Mouse (Mus musculus): ENCODE measurements around the gene Fam69a. TPM values are rescaled to one million over a fixed set of nuclear protein-coding genes. Genes with fewer than 3 reads are reported as not detected.

Fam69a gene
- polyA plus RNA-seq, 1 experiment from 2014 or later, result 23.6 TPM

DNA sequence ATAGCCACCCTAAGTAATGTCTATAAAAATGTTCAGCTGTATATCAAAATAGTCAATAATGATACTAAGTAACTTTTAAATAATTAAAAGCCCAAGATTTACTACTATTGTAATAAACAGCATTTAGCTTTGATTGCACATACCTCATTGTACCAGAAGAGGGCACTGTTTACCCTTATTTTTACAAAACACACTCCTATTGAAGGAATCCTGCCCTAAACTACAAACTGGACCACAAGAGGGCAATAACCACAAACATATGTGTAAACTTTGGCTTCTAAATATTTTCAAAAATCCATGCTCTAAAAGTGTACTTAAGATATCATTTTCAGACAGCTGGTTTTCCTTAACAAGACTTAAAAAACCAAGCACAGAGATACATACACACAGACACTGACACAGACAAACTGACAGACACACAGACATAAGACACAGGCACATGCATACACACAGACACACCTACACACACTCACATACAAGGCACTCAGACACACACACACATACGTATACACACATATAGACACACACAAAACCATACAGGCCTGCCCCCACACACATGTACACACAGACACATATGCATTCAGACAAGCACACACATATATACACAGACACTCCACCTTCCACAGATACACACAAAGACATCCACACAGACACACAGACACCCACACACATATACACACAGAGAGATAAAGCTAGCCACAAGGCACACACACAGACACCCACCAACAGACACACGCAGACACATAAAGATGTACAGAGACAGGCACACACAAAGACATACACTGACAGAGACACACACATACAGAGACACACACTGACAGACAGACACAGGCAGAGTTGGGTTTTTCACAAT is 65.3 kb downstream of the Fam69a start:
- Histone ChIP-seq H3K4me2 (ENCODE audit: low read length) (no peak overlapping the region), H3K4me3 (replicated peaks; ENCODE audit: low read depth, low read length) (no peak overlapping the region), H3K9me3 (replicated peaks; ENCODE audit: low read length) (no peaks in the 10 kb centered on the region), H3K4me1 (replicated peaks; ENCODE audit: insufficient read depth, low read length) (no peaks in the 10 kb centered on the region), H3K36me3 (ENCODE audit: insufficient read depth, low read length) (no peaks in the 10 kb centered on the region), H3K27ac (no peak overlapping the region), H3K27me3 (ENCODE audit: insufficient read depth, low read length) (no peaks in the 10 kb centered on the region), H3K9ac (ENCODE audit: low read depth, low read length) (no peak overlapping the region)
- TF ChIP-seq CTCF (IDR thresholded peaks at IDR 0.05; ENCODE audit: low read depth), result peak; percentile 99
- 0 out of 2 replicates have a peak, but pooled peaks have one; percentile 43 for ATAC-seq (replicated peaks; ENCODE audit: low FRiP score, low read depth)
- peak; percentile 94 for DNase-seq (ENCODE audit: low spot score)
- 72% methylated on average over 2 of the region's 2 CpGs for WGBS

DNA sequence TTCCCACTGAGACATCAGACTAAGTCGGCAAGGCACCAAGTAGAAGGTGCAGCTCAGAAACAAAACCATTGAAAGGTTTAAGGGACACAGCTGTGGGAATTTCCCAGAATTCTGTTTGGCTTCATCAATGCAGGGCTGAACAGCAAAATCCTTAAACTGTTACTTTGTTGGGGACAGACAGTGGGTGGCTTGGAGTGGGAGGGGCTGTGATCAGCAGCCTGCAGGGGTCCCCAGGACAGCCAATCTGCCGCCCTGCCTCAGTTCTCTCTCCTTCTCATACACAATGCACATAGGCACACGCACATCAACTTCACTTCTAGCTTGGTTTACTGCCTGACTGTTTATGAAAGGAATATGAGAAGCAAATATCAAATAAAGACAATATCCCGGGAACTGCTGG is 71.6 kb downstream of the Fam69a start:
- no peak overlapping the region for H3K4me2 ChIP-seq (ENCODE audit: low read length)
- H3K9ac ChIP-seq (ENCODE audit: low read depth, low read length), result no peak overlapping the region
- H3K36me3 ChIP-seq (ENCODE audit: insufficient read depth, low read length), result no peaks in the 10 kb centered on the region
- H3K4me1 ChIP-seq (replicated peaks; ENCODE audit: insufficient read depth, low read length), result no peaks in the 10 kb centered on the region
- no peaks in the 10 kb centered on the region for H3K9me3 ChIP-seq (replicated peaks; ENCODE audit: low read length)
- ATAC-seq (replicated peaks; ENCODE audit: low FRiP score, low read depth), result no peak
- no peaks in the 10 kb centered on the region for H3K27me3 ChIP-seq (ENCODE audit: insufficient read depth, low read length)
- H3K27ac ChIP-seq, result no peak overlapping the region
- H3K4me3 ChIP-seq (replicated peaks; ENCODE audit: low read depth, low read length), result no peak overlapping the region
- WGBS, result 44% methylated on average over 4 of the region's 4 CpGs
- DNase-seq (ENCODE audit: low spot score), result no peak
- no peak for TF ChIP-seq CTCF (IDR thresholded peaks at IDR 0.05; ENCODE audit: low read depth)

DNA sequence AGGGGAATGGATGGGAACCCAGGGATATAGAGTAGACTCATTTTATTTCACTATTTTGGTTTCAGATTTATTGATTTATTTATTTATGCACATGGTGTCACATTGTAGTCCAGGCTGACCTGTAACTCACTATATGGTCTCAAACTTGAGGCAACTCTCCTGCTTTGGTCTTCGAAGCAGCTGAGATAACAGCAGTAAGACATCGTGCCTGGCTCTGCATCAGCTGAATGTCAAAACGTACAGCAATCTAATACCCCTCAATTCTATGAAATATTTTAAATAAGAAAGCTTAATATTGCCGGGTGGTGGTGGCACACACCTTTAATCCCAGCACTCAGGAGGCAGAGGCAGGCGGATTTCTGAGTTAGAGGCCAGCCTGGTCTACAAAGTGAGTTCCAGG is 75.9 kb downstream of the Fam69a start:
- no peak for ATAC-seq (replicated peaks; ENCODE audit: low FRiP score, low read depth)
- H3K36me3 ChIP-seq (ENCODE audit: insufficient read depth, low read length), result peaks cover 25% of the 10 kb centered on the region
- TF ChIP-seq CTCF (IDR thresholded peaks at IDR 0.05; ENCODE audit: low read depth), result no peak

DNA sequence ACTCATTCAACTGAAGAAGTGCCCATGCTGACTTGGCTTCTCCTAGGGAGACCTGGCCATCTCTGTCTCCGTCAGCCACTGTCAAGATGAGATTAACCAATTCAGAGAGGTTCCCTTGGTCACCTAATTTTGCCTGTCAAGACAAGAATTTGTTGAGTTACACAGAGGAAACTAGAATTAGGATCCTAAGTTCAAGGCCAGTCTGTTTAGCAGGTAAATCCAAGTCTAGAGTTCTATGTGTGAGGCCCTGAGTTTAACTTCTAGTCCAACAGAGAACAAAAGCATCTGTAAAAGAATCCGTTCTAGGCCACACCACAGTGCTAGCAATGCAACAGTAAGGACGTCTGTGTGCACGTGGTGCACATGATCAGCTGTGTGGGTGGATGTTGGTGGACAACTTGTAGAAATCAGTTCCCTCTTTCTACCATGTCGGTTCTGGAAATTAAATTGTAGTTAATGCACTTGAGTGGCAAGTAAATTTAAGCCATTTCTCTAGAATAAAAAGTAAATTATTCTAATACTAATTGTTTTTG is 76.7 kb downstream of the Fam69a start:
- no peak overlapping the region for H3K27ac ChIP-seq
- TF ChIP-seq CTCF (IDR thresholded peaks at IDR 0.05; ENCODE audit: low read depth), result no peak
- H3K4me1 ChIP-seq (replicated peaks; ENCODE audit: insufficient read depth, low read length), result no peaks in the 10 kb centered on the region
- H3K9ac ChIP-seq (ENCODE audit: low read depth, low read length), result no peak overlapping the region
- DNase-seq (ENCODE audit: low spot score) (no peak), ATAC-seq (replicated peaks; ENCODE audit: low FRiP score, low read depth) (no peak)
- H3K9me3 ChIP-seq (replicated peaks; ENCODE audit: low read length), result no peaks in the 10 kb centered on the region
- H3K4me3 ChIP-seq (replicated peaks; ENCODE audit: low read depth, low read length), result no peak overlapping the region
- peaks cover 29% of the 10 kb centered on the region for H3K36me3 ChIP-seq (ENCODE audit: insufficient read depth, low read length)
- 69% methylated on average over 5 of the region's 5 CpGs for WGBS
- H3K4me2 ChIP-seq (ENCODE audit: low read length), result no peak overlapping the region
- H3K27me3 ChIP-seq (ENCODE audit: insufficient read depth, low read length), result no peaks in the 10 kb centered on the region

More for the DNA sequence above, 75.9 kb downstream of the Fam69a start:
- H3K27me3 ChIP-seq (ENCODE audit: insufficient read depth, low read length), result no peaks in the 10 kb centered on the region
- H3K27ac ChIP-seq, result no peak overlapping the region
- DNase-seq (ENCODE audit: low spot score), result no peak
- H3K4me1 ChIP-seq (replicated peaks; ENCODE audit: insufficient read depth, low read length), result no peaks in the 10 kb centered on the region
- no peak overlapping the region for H3K4me3 ChIP-seq (replicated peaks; ENCODE audit: low read depth, low read length)
- H3K4me2 ChIP-seq (ENCODE audit: low read length), result no peak overlapping the region
- WGBS, result 88% methylated on average over 5 of the region's 5 CpGs
- H3K9me3 ChIP-seq (replicated peaks; ENCODE audit: low read length), result no peaks in the 10 kb centered on the region
- H3K9ac ChIP-seq (ENCODE audit: low read depth, low read length), result no peak overlapping the region

DNA sequence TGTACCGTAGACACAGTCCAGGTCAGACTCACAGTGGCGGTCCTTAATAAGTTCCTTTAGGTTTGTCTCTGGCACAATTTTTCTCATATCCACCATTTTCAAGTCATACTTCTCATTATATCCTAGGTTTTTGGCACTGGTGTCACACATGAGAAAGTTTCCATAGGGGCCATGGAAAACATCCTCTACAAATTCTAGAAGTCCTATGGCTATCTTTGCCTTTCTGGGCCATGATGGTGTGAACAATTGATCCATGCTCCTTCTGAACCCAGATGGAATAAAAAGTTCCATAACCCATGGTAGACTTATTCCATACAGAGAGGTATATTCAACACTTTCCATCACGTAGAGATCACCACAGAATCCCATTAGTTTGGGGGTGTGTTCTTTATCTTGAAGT is 77.2 kb downstream of the Fam69a start:
- Histone ChIP-seq H3K27me3 (ENCODE audit: insufficient read depth, low read length) (no peaks in the 10 kb centered on the region), H3K9me3 (replicated peaks; ENCODE audit: low read length) (no peaks in the 10 kb centered on the region), H3K27ac (no peak overlapping the region), H3K4me2 (ENCODE audit: low read length) (no peak overlapping the region), H3K9ac (ENCODE audit: low read depth, low read length) (no peak overlapping the region), H3K36me3 (ENCODE audit: insufficient read depth, low read length) (peaks cover 34% of the 10 kb centered on the region), H3K4me3 (replicated peaks; ENCODE audit: low read depth, low read length) (no peak overlapping the region), H3K4me1 (replicated peaks; ENCODE audit: insufficient read depth, low read length) (no peaks in the 10 kb centered on the region)
- TF ChIP-seq CTCF (IDR thresholded peaks at IDR 0.05; ENCODE audit: low read depth), result no peak
- ATAC-seq (replicated peaks; ENCODE audit: low FRiP score, low read depth) (no peak), DNase-seq (ENCODE audit: low spot score) (no peak)
- 94% methylated on average over 3 of the region's 3 CpGs for WGBS

DNA sequence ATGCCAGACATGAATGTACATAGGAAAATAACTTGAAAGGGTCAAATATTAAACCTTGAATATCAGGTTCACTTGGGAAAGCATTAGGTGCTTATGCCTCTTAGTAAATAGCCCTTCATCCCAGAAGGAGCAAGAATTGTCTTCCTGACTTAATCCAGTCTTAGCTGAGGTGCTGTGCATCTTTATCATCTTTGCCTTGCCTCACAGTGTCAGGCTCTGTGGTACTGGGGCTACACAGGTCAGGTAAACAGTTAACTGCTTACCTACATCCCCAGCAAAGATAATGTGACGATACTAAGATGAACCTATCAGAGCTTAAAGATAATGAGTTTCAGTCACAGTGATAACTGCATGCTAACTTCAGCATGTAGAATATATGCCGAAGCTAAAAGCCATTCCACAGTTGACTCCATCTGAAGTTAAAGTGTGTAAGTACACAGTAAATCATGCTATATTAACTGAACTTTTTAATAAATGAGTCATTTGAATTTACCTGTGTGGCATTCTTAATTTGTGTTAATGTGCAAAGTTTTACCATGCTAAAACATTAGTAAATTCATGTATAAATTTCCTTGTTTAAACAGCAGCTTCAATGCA is 78.3 kb downstream of the Fam69a start:
- Histone ChIP-seq H3K27me3 (ENCODE audit: insufficient read depth, low read length) (no peaks in the 10 kb centered on the region), H3K9ac (ENCODE audit: low read depth, low read length) (no peak overlapping the region), H3K4me1 (replicated peaks; ENCODE audit: insufficient read depth, low read length) (no peaks in the 10 kb centered on the region), H3K4me3 (replicated peaks; ENCODE audit: low read depth, low read length) (no peak overlapping the region), H3K36me3 (ENCODE audit: insufficient read depth, low read length) (peaks cover 38% of the 10 kb centered on the region), H3K9me3 (replicated peaks; ENCODE audit: low read length) (no peaks in the 10 kb centered on the region), H3K27ac (no peak overlapping the region), H3K4me2 (ENCODE audit: low read length) (no peak overlapping the region)
- ATAC-seq (replicated peaks; ENCODE audit: low FRiP score, low read depth), result no peak
- no peak for DNase-seq (ENCODE audit: low spot score)
- 85% methylated on average over 2 of the region's 2 CpGs for WGBS
- TF ChIP-seq CTCF (IDR thresholded peaks at IDR 0.05; ENCODE audit: low read depth), result no peak

Data from kidney, postnatal 0 days (tissue).